Mouse (Mus musculus) gastrocnemius, adult 8-10 months (tissue): ENCODE data around the gene Ndufb7. TPM values are rescaled to one million over a fixed set of nuclear protein-coding genes. Genes with fewer than 3 reads are reported as not detected.
"Not testable (repeated sequence)": the region's sequence is repeated elsewhere in the genome, so short reads cannot be mapped to it uniquely, and the experiment has no call there.

Source experiments
- DNase-seq, 2 experiments: peaks; one replicate each; pipeline ENCODE4 v3.0.0; 2022; ENCODE audit warnings: low spot score in 2 of 2
- total RNA-seq, 4 experiments: library from RNA; stranded (reverse); gene quantifications; 2 replicates each; pipeline ENCODE4 v1.2.4; 2022

Ndufb7 gene
- 100 to 1,000 TPM; 262 to 329 (median 295) TPM for total RNA-seq

DNA sequence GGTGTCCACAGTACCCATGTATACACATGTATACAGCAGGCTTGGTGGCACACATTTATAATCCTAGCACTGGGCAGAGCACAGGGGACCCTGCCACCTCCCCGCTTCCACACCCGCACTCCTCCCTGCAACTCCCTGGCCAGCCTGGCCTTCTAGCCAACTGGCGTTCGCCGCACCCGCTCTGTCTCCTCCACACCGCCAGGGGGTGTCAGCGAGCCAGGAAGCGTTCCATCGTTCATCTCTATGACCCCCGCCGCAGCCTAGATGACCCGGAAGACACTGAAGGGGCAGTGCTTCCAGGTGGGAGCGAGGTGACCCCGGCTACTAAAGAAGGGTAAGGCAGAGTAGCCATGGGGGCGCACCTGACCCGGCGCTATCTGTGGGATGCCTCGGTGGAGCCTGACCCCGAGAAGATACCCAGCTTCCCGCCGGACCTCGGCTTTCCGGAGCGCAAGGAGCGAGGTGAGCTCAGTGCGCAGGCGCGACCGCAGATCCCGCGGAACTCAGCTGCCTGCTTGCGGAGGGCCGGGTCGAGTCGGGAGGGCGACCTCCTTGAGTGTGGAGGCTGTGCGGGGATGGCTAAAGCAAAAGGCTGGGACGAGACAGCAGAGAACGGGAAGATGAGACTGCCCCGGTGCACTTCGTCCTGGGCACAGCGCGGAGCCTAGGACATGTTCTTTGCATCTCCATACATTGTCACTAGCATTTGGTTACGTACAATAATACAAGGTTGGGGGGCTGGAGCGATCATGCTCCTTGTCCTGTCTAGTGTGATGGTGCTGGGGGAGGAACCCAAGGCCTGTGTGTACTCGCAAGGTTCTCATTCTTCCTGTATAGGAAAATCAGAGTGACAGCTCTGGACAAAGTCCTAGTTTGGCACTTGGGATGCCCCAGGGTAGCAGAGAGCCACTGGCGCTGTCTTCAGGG is at the start of gene Ndufb7:
TSS of gene Ndufb7 (plus strand) at position 203 of the 927 bp plus-strand sequence.
- peak; percentile 92 for DNase-seq

DNA sequence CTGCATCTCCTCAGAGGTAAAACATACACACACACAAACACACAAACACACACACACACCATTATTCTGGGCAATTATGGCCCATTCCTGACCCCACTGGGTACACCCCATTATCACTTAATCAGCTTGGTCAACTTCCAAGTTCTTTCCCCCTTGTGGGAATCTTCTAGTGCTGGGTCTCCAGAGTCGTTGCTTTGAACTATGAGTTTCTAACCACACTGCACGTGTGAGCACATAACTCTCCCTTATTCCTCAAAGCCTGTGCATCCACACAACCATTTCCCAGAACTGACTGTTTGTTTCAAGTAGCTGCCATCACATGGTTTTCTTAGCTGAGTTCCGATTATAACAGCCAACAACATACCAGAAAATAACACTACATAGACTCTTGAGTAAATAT is 46.0 kb upstream of the Ndufb7 start:
- DNase-seq = no peak

DNA sequence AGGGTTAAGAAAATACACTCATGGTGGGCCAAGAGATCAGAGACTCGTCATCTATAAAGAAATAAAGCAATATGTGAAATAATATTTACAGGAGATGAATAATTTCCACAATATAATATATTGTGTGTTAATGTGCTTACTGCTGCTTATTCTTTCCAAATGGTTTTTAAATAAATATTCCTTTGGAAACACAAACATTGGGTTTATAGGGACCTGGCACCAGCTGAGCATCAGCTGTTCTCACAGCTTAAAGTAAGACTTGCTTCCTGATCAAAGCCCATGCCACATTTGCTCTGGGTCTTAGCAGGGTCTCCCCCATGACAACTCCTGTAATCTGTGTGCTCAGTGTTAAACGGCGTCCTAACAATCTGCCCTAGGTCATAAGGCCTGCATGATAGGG is 45.6 kb upstream of the Ndufb7 start:
- DNase-seq = not testable (repeated sequence)

DNA sequence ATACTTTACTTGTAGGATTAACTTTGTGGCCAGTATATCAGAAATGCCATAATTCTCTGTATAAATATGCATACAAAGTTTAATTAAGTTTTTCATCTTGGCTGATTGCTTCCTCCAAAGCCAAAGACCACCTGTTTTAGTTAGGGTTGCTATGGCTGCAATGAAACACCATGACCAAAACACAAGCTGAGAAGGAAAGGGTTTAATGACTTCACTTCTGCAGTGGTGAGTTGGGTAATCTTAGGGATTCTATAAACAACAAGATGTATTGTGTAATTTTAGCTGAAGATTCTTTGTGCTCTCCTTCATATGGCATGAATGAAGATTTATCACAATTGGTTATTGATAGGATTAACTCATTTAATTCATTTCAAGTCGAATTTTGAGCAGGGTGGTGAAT is 45.2 kb upstream of the Ndufb7 start:
- no peak for DNase-seq

DNA sequence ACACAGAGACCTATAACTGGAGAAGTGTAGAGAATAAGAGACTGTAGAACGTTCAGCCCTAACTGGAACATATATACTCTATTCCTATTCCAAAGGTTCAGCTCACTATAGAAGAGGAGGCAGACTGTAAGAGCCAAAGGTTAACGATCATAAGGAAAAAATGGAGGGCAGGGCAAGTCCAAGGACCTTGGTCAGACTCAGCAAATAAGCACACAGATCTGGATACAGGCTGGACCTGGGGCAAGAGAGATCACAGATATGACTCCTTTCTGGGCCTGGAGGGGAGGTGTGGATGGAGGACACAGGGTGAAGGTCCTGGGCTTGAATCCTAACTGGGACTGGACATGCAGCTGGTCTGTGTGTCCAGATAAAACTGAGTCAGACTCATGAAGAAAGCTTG is 31.7 kb upstream of the Ndufb7 start:
- DNase-seq = no peak

DNA sequence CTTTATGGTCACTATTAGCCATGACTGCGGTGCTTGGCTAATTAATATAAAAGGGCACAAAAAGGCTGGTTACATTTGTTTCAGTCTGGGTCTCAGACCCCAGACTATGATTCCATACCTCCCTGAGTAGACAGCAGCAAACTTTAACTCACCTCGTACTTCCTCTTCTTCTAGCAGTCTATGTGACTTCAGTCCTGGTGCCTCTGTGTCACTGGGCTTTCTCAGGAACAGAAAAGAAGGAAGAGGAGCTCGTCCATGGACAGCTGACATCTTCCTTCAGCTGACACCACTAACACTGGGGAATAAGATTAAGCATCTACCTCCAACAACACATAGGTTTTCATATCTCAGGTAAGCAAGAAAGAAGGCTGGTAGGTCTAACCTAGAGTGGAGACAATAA is 30.7 kb upstream of the Ndufb7 start, which contains the start of gene Olfr370:
TSS of gene Olfr370 (plus strand) at position 45 of the 400 bp plus-strand sequence.
- DNase-seq = no peak

DNA sequence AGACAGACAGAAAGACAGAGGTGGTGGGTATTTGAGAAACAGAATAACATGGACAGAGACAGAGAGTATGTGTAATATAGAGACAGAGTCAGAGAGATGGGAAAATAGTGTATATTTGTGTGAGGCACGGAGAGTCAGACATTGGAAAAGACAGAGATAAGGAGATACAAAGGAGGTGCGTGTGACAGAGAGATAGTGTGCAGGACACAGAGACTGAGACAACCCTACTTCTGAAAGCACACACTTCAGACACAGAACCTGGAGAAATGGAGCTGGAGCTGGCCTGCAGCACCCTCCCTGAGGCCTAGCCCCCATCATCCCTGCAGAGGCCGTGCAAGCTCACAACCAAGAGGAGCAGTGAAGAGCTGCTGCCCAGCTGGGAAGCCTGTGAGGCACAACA is 3.8 kb upstream of the Ndufb7 start:
- no peak for DNase-seq

DNA sequence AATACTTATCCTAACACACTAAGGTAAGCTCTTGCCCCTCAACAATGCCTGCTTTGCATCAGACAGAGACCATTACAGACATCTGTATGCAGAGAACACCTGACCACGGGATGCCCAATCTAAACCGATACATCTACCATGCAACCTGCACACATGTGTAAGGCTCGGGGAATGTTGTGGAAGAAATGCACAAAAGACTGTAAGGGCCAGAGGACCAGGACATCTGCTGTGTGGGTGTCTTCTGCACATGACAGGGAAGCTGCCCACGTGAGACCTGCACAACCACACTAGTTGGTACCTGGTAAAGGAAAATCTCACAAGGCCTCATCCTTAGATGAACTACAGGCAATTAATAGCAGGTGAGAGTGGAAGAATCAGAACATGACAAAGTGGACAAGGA is 3.2 kb upstream of the Ndufb7 start:
- DNase-seq = no peak

DNA sequence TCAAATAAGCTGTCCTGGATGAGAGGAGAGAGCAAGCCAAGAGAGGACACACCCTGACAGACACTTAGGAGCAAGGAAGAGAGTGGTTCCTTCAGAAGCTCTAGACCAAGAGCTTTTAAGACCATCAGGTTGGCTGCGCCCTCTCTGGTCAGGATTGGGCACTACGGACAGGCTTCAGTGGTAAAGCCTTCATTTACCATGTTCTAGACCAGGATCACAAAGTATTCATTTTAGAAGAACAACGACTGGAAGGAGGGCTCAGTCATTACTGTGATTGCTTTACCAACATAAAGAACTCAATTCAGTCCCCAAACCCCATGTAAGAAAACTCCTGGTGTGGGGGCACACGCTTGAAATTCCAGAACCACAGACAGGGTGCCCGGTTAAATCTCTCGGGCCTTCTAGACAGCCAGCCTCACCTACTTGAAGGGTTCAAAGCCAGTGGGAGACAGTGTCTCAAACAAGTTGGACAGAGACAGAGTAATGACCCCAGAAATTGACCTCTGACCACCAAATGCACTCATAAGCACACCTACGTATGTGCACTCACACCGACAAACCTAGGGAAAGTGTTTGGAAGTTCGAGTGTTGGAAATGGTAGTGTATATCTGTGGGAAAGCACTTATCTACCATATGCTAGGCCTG is 618 bp upstream of the Ndufb7 start:
- no peak for DNase-seq

DNA sequence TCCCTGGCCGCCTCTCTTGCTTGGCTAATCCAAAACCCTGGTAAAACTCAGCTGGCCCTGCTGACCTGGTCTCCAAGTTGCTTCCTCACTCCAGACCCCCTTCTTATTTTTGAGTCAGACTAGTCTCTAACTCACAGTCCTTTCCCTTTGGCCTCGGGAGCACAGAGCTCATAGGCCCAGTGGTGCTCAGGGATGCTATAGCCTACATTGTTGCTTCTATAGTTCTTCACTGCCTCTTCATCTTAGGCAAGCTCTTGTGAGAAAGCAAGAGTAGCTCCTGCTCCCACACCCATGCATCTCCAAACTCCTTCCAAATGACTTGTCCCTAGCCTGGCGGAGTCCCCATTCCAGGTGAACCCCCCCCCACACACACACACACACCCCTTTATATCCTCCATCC is 1.2 kb downstream of the Ndufb7 start:
- no peak for DNase-seq

DNA sequence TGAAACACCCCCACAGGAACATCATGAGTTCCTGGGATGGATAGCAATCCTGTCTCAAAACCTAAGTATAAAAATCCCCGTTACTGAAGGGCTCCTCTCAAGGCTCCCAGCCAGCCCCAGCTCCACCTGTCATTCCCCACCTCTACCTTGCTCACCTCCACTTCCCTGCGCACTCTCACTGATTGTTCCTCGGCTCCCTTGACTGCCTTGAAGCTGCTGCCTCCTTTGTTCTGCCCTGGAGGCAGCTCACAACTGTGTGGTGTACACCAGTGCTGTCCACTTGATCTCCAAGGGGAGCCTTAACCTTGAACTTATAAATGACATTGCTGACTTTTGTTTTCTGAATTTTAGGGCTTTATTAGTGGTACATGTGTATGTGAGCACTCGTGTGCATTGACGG is 1.7 kb downstream of the Ndufb7 start:
- no peak for DNase-seq

DNA sequence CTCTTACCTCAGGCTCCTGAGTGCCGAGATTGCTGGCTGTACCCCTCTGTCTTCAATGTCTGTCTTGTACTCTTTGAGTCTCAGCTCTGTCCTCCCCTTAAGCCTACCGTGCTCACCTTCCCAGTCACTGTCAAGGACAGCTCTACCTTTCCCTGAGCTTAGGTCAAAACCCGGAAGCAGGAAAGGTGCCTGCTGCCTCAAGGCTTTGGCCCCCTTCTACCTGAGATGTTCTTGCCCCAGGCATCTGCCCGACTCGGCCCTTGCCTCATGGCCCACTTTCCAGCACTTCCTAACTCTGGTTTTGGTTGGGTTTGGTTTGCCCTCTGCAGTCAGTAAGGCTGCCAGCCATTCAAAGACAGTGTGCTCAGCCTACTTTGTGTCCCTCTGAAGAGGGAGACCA is 2.3 kb downstream of the Ndufb7 start:
- DNase-seq = no peak

DNA sequence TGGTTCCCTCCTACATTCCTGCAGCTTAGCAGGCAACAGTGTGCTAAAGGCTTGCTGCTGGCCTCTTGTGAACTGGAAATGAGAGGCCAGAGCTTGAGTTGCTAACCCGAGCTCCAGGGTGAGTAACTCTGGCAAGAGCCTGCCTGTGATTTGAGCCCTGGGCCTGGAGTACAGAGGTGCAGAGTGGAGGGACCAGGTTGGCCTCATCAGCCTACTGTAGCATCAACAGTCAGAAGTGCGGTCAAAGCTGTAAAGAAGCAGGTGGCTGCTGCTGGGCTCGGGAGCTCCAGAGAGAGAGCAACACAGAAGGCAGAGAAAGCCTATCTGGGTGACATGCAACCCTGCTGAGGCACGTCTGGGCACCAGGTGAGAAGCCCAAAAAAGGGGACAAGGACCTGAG is 2.7 kb downstream of the Ndufb7 start:
- no peak for DNase-seq

DNA sequence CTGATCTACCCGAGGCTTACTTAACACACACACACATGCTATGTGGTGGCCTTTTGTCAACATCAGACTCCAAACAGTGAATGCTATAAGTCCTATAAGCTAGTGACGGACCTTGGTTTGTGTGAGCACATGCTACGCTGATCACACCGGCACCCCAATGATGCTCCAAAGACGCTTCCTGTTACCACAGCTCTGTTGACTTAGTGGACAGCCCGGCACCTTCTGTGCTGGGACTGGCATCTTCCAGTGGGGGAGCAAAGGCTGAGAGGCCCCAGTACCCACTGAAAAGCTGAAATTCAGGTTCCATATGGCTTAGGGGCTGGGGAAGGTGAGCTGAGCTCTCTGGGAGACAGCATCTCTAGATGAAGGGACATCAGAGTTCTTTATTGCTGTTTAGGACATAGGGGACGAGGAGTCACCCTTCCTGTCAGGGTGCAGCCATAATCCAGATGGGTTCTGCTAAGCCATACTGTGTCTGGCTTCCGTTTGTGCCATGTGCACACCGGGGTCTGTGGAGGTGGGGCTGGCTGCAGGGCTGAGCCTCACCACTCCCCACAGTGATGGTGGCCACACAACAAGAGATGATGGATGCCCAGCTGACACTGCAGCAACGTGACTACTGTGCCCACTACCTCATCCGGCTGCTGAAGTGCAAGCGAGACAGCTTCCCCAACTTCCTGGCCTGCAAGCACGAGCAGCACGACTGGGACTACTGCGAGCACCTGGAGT is 4.0 kb downstream of the Ndufb7 start:
- no peak for DNase-seq

DNA sequence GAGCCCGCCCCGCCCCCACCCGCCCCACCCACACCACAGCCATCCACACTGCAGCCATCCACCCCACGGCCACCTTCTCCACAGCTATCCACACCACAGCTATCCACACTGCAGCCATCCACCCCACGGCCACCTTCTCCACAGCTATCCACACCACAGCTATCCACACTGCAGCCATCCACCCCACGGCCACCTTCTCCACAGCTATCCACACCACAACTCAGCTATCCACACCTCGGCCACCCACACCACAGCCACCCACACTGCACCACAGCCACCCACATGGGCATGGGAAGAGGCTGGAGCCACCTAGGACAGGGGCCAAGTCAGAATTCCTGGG is 4.5 kb downstream of the Ndufb7 start:
- not testable (repeated sequence) for DNase-seq

DNA sequence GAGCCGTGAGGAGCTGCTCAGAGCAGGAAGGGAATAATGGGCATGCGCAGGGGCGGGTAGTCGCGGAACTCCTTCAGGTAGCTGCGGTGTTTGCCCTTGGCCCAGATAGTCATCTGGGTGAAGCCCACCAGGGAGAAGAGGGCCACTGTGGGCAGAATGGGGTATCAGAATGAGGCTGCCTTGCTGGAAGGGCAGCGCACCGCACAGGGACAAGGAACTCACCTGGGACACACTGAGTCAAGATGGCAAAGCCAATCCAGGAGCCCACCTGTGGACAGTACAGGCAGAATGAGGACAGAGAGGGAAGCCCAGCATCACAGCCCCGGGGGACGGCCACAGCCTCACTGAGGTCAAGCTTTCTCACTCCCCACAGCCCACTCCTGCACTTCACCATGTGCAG is 5.3 kb downstream of the Ndufb7 start:
- no peak for DNase-seq

DNA sequence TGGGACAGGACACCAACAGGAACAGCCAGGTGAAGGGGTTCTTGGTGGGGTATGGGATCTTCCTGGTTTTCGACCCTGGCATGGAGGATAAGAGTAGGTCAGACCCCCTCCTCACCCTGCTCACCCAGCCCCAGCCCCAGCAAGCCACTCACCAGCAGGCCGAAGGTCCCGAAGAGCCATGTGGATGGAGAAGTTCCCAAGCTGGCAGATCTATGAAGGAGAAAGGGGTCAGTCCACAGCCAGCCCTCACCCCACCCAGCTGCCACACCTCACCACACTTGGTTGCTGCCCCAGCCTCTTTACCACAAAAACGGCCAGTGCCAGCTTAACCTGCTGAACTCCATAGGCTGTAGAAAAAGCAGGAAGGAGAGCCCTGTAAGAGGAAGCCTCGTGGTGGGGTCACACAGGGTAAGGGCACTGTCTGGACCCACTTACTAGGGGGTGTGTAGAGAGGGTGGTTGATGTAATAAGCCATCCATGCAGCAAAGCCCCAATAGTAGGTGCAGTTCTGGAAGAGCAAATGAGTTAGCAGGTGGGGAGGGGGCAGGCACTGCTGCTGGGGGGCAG is 5.9 kb downstream of the Ndufb7 start:
- DNase-seq = no peak

DNA sequence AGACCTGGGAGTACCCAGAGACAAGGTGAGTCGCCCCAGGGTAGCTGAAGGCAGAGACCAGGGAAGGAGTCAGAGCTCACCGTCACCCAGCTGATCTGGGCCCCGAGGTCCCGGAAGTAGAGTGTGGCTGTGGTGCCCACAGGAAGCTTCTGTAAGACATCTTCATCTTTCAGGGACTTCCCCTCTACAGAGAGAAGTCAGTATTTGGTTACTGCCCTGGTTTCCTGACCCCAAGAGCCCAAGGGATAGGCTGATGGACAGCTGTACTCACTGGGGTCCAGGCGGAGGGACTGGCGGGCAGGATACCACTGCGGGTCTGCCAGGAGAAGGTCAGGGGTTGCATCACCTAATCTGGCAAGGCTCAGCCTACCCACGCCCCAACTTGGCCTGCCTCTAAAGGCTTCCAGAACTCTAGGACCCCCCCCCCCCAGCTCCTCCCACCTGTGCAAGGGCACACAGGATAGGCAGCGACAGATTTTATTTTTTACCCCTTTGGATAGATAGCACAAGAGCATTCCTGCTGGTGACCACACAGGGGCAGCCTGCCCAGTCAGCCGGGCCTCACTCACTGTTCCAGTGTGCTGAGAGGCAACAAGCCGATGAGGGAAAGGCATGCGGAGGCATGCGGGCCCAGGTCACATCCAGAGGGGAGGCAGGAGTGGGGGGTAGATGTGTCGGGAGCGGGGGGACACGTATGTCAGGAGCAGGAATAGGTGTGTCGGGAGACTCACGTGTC is 6.8 kb downstream of the Ndufb7 start:
- no peak for DNase-seq

DNA sequence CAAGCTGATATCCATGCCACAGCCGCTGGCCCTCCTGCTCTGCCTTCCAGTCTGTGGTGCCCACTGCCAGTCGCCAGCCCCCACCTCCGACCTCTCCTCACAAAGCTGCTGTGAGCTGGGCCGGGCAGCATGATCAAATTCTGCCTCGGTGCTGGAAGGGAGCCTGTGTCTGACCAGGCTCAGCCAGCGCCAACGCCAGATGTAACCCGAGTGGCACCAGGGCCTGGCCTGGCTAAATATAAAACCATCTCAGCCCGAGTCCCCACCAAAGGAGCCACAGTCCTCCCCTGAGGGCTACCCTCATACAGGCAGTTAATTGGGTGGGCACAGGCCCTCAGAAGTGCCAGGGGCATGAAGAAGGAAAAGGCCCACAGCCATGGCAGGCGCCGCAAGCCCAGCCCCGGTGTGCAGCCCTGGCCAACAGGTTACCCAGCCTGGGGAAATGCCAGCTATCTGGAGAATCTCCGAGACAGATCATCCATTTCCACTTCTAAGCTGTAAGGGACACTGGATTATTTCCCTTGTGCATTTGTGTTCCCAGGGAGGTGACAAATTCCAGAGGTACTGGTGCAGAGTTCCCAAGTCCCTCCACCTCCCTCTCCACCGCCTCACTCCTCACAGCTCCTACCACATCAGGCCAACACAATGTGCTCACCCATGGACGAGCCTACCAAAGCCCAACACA is 8.3 kb downstream of the Ndufb7 start:
- peak; percentile 70 to 71 for DNase-seq
